Mouse (Mus musculus) forebrain, embryonic 10.5 days (tissue): ENCODE data around the gene Slc35c2. TPM values are rescaled to one million over a fixed set of nuclear protein-coding genes. Genes with fewer than 3 reads are reported as not detected.

ENCODE experiments used
- DNase-seq: peaks from one replicate; pipeline ENCODE4 v3.0.0-alpha.2; 2017; ENCODE audit warnings: low spot score; ENCODE audit errors: extremely low spot score
- H3K27ac ChIP-seq: fragments of 300-500 bp; sonication (generic); 2 replicates; pipeline ENCODE4 v1.5.1; 2016; ENCODE audit warnings: mild to moderate bottlenecking
- H3K27me3 ChIP-seq: fragments of 300-500 bp; sonication (generic); 2 replicates; pipeline ENCODE4 v1.6.1; 2016; ENCODE audit warnings: mild to moderate bottlenecking; ENCODE audit not compliant: poor library complexity, severe bottlenecking
- H3K36me3 ChIP-seq: fragments of 300-500 bp; sonication (generic); replicated peaks from 2 replicates; pipeline ENCODE4 v1.6.1; 2016; ENCODE audit warnings: mild to moderate bottlenecking, moderate library complexity
- H3K4me1 ChIP-seq: fragments of 300-500 bp; sonication (generic); 2 replicates; pipeline ENCODE4 v1.6.1; 2016
- H3K4me3 ChIP-seq: fragments of 300-500 bp; sonication (generic); 2 replicates; pipeline ENCODE4 v1.5.1; 2016; ENCODE audit warnings: mild to moderate bottlenecking, moderate library complexity
- H3K9me3 ChIP-seq: fragments of 300-500 bp; sonication (generic); 2 replicates; pipeline ENCODE4 v1.6.1; 2016; ENCODE audit warnings: mild to moderate bottlenecking, moderate library complexity
- WGBS: fragments of 180-500 bp; shearing (Covaris S2); methylation state at CpG from one replicate; pipeline ENCODE4 v1.1.7; 2016; 5-methylcytosine and 5-hydroxymethylcytosine counted together
- polyA plus RNA-seq: library from polyadenylated mRNA; unstranded; fragments of >200 nt; fragmentation: Nextera tagmentation; extraction: Ambion mirVana; gene quantifications from 2 replicates; pipeline ENCODE4 v1.2.1, GENCODE M21; 2016

Slc35c2 gene
- polyA plus RNA-seq = 74.9 and 75.4 TPM in 2 replicates

DNA sequence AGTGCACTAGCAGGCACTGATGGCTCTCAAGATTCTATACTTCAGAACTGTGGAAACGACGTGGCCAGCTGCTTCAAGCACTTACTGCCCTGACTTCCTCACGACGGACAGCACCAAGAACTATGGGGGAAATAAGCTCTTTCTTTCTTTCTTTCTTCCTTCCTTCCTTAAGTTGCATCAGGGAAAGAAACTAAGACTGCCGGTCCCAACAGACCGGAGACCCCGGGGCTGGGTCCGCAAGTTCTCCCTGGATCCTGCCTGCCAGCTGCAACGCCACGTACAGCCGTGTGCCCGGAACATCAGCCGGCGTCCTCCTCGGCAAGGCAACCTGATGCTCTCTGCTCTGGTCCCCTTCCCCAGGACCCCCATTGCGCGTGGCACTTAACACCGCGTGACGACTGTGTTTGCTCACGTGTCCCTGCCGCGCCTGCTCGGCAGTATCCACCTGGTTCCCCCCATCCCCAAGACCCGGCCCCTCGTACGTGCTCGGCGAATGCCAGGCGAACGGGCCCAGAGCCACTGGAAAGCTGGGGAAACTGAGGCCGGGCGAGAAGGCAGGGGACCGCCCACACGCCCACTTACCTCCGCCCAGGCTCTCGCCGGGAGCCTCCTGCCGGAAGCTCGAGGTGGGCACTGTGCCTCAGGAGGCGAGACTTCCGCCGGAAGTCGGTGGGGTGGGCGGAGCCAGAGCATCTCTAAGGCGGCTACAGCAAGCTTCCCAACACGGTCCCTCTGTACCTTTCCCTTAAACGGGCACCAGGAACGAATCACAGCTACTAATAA, at the start of gene Slc35c2:
Gene Slc35c2 (minus strand): TSS at position 668 of the 783 bp plus-strand sequence.
- peak; percentile 93 for DNase-seq
- H3K27me3 ChIP-seq = no peaks in the 10 kb centered on the region
- WGBS = 2% methylated on average over 49 of the region's 49 CpGs
- peak within 1 kb of the TSS; percentile 88 for H3K27ac ChIP-seq
- no peaks in the 10 kb centered on the region for H3K9me3 ChIP-seq
- peaks cover 43% of the 10 kb centered on the region for H3K36me3 ChIP-seq
- peak within 1 kb of the TSS; percentile 75 for H3K4me3 ChIP-seq
- H3K4me1 ChIP-seq = peaks cover 33% of the 10 kb centered on the region

DNA sequence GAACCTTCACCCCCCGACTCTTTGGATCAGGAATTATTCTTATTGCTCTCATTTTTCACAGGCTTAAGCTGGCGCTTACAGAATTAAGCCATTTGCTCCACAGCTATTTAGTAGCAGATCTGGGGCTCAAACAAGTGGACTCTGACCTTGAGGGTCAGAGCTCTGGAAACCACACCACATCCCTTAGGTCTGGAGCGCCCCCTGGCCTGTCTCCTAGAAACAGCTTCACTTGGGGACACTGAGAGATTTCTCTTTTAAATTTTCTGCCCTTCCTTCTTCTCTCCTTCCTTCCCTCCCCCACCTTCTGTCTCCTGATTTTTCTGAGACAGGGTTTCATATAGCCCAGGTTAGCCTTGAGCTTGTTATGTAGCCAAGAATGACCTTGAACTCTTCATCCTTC, 49.5 kb upstream of the Slc35c2 start:
- Histone ChIP-seq H3K4me1 (peaks cover 28% of the 10 kb centered on the region), H3K9me3 (no peaks in the 10 kb centered on the region), H3K36me3 (no peaks in the 10 kb centered on the region), H3K4me3 (no peak overlapping the region), H3K27me3 (peaks cover 37% of the 10 kb centered on the region), H3K27ac (no peak overlapping the region)
- DNase-seq = peak; percentile 47
- 30% methylated on average over 3 of the region's 3 CpGs for WGBS

DNA sequence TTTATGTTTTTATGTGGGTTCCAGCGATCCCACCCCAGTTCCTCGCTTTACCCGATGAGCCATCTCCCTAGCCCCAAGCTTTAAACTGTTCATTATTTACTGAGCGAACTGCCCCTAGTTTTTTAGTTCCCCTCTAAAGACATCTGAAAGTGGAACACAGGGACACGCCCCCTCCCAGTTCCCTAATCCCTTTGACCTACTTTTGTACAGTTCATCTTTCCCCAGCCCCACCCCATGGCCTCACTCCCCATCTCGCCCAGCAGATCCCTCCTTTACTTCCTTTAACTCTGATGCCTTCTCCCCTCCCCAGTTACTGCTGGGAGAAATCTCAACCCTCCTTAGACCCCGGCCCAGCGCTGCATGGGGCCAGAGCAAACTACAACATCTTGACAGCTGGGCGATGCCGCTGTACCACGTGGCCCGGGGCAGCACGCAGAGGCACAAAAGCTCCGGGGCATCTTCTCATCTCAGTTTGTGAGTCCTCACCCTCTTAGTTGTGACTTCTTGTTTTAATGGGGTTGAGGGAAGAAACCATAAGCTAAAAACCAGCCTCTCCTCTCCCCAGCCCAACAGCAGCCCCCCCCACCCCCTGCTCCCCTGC, 45.0 kb upstream of the Slc35c2 start:
- no peaks in the 10 kb centered on the region for H3K36me3 ChIP-seq
- no peak overlapping the region for H3K27ac ChIP-seq
- H3K27me3 ChIP-seq = peaks cover 24% of the 10 kb centered on the region
- 53% methylated on average over 14 of the region's 14 CpGs for WGBS
- H3K4me1 ChIP-seq = peaks cover 21% of the 10 kb centered on the region
- no peaks in the 10 kb centered on the region; the same call in 1 of the 2 replicates for H3K9me3 ChIP-seq
- H3K4me3 ChIP-seq = peak overlapping the region; percentile 2; the same call in 1 of the 2 replicates
- DNase-seq = no peak

DNA sequence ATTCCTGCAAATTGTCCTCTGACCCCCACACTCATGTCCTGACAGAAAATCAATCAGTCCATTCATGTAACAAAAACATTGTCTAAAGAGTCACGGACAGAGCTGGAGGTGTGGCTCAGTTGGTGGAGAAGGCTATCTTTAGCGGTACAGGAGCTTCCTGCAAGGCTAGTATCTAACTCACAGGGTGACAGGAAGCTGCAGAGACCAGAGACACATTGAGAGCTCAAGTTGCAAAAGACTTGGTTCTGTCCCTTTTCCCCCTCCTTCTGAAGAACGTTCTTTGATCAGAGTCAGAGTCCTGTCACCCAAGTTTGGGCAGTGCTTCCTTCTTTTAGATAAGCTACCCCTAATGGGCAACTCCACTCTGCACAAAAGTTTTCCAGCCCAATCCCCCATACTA, 42.0 kb upstream of the Slc35c2 start:
- no peak overlapping the region for H3K27ac ChIP-seq
- no peaks in the 10 kb centered on the region for H3K36me3 ChIP-seq
- peaks cover 41% of the 10 kb centered on the region for H3K4me1 ChIP-seq
- no peaks in the 10 kb centered on the region; the same call in 1 of the 2 replicates for H3K9me3 ChIP-seq
- WGBS = 62% methylated on average over 3 of the region's 3 CpGs
- DNase-seq = no peak
- peaks cover 16% of the 10 kb centered on the region for H3K27me3 ChIP-seq
- H3K4me3 ChIP-seq = no peak overlapping the region

DNA sequence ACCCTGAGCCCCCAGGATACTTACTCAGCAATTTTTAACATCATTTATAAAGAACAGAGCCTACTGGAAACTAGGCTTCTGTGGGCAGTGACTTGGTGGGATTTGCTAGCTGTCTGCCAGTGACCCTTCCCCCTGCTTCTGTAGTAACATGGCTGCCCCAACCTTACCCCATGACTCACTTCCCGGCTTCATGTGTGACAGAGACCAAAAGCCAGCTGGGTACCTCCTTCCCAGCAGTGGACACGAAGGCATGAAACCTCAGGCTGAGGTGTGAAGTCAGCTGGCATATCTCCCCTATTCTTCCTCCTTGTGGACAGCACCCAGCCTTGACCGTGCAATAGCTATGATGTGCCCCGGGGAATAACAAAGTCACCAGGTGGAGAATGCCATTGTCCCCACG, 41.1 kb upstream of the Slc35c2 start:
- Histone ChIP-seq H3K36me3 (no peaks in the 10 kb centered on the region), H3K9me3 (no peaks in the 10 kb centered on the region; the same call in 1 of the 2 replicates), H3K4me1 (peaks cover 51% of the 10 kb centered on the region), H3K27ac (no peak overlapping the region), H3K4me3 (no peak overlapping the region), H3K27me3 (peaks cover 16% of the 10 kb centered on the region)
- 83% methylated on average over 5 of the region's 5 CpGs for WGBS
- no peak for DNase-seq

DNA sequence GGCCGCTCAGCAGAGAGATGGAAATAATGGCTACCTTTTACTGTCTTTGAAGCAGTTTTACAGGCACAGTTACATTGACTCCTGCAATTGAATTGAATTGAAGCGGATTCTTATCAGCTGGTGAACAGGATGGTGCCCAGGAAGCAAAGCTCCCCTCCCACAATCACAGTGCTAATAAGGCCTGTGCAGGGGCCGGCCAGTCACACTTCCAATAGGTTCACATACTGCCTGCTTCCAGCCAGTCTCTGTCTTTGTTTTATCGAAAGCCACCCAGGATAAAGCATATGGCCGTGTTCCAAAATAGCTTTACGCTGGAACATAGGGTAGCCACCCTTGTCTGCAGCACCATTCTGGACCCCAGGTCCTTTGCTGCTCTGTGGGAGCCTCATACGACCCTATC, 39.7 kb upstream of the Slc35c2 start:
- H3K9me3 ChIP-seq = no peaks in the 10 kb centered on the region; the same call in 1 of the 2 replicates
- peak overlapping the region; percentile 95 for H3K4me3 ChIP-seq
- WGBS = 59% methylated on average over 7 of the region's 7 CpGs
- peaks cover 55% of the 10 kb centered on the region for H3K4me1 ChIP-seq
- H3K27me3 ChIP-seq = peaks cover 16% of the 10 kb centered on the region
- peaks cover 4% of the 10 kb centered on the region for H3K36me3 ChIP-seq
- H3K27ac ChIP-seq = 0 out of 2 replicates have a peak overlapping the region, but pooled peaks have one; percentile 6
- no peak for DNase-seq

DNA sequence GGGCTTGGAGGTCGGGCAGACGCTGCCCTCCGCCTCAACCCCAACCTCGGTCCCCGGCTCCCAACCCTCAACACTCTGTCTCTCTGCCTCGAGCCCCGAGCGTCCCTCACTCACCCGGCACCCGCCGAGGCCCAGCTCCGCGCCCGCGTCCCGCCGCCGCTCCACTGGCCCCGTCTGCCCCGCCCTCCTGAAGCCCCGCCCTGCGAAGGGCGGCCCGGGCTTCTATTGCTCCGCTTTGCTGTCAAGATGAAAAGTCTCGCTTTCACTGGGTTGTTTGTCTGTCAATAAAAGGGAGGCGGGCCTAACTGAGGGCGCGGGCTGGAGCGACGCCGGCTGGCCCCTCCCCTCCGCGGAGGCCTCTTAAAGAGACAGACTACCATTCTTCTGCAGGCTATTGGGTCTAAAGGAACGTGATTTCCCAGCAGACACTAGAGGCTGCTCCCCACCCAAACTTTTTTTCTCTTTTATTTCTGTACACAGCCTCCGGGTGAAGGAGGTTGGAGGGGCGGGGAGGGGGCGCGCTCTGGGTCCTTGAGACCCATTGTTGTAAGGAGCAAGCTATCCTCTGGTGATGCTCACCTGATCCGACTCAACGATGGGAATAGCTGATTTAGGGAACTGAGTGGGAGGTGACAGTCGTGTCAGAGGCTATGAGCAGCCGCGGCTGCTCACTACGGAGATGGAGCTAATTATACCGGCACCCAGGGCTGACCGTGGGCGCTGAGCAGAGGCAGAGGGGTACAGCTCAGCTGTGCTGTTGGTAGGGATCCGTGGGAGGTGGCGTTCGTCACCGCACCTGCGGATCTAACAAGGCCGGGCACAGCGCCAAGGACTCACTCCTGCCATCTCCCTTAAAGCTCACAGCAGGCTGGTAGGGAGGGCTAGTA, 38.9 kb upstream of the Slc35c2 start, which contains the start of gene Elmo2:
Gene Elmo2 (minus strand): TSS at position 176 of the 887 bp plus-strand sequence.
- peaks cover 16% of the 10 kb centered on the region for H3K27me3 ChIP-seq
- WGBS = under 1% methylated on average over 55 of the region's 55 CpGs
- H3K36me3 ChIP-seq = peaks cover 12% of the 10 kb centered on the region
- peaks cover 61% of the 10 kb centered on the region for H3K4me1 ChIP-seq
- peak within 1 kb of the TSS; percentile 95 for H3K4me3 ChIP-seq
- DNase-seq = peak; percentile 95
- H3K9me3 ChIP-seq = no peaks in the 10 kb centered on the region; the same call in 1 of the 2 replicates
- H3K27ac ChIP-seq = peak within 1 kb of the TSS; percentile 91

DNA sequence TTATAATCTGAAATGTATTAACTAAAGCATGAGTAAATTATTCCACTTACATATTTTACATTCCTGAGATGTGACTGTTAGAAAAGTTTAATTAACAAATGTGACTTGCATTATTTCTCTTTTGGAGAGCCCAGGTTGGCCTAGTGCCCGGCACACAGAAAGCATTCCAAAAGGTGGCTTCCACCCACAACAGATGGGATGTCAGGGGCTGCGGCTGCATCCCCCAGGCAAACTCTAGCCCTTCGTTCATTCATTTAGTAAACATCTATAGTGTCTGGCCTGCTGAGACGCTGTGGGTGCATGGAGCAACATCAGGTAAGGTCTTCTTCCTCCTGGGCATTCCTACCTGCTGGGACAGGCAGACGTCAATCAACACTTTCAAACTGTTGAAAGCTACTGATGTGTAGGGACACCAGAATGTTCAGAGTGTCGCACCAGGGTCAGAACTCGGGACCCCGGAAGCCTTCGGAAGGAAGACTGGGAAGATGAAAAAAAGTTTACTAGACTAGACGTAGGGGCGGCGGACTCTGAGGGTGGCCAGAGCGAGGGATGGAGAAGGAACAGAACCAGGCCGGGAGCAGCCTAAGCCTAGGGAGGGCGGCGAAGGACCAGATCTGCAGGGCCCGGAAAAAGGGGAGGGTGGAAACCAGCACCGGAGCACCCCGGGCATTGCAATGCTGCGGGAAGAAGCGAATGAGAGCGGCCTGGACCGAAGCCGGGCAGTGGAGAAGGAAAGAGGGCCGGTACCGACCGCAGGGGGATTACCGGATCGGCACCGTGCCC, 38.0 kb upstream of the Slc35c2 start:
- Histone ChIP-seq H3K36me3 (peaks cover 17% of the 10 kb centered on the region), H3K27ac (peak overlapping the region; percentile 91), H3K4me3 (peak overlapping the region; percentile 95), H3K9me3 (no peaks in the 10 kb centered on the region), H3K27me3 (peaks cover 17% of the 10 kb centered on the region), H3K4me1 (peaks cover 69% of the 10 kb centered on the region)
- DNase-seq = no peak
- WGBS = 2% methylated on average over 30 of the region's 30 CpGs

DNA sequence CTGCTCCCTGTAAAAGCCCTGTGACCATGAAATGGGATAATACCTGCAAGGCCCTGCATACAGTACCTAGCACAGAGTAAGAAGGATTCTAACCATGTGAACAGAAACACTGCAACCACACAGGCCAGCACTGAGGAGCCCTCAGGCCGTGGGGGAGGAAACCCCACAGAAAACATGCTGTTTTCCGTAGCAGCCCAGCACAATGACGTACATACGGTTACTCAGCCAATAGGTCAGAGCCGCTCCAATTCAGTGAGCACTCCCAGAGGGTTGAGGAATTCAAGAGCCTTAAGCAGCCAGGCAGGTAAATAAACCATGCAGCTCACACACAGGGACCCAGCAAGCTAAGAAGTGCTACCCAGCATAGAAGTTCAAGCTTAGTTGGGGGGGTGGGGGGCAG, 36.3 kb upstream of the Slc35c2 start:
- Histone ChIP-seq H3K27ac (no peak overlapping the region), H3K9me3 (no peaks in the 10 kb centered on the region), H3K27me3 (peaks cover 32% of the 10 kb centered on the region), H3K4me1 (peaks cover 86% of the 10 kb centered on the region), H3K4me3 (peak overlapping the region; percentile 95; the same call in 1 of the 2 replicates), H3K36me3 (peaks cover 17% of the 10 kb centered on the region)
- no peak for DNase-seq
- WGBS = 55% methylated on average over 5 of the region's 5 CpGs

DNA sequence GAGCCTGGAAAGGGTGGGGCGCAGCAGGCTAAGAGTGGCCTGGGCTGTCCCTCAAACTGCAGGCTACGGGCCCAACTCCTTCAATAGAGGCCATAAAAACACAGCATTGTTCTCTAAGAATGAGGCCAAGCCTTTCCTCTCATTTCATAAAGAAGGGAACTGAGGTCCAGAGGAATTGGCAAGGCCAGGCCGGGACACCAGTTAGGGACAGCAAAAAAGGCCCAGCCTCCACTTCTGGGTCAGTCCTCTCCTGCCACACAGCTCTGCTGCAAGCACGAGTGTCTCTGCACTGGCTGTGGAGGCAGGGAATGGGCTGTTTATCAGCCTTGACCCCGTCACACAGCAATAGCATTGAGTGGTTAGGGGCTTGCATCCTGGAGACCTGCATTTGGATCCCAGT, 35.8 kb upstream of the Slc35c2 start:
- peaks cover 91% of the 10 kb centered on the region for H3K4me1 ChIP-seq
- no peaks in the 10 kb centered on the region for H3K9me3 ChIP-seq

DNA sequence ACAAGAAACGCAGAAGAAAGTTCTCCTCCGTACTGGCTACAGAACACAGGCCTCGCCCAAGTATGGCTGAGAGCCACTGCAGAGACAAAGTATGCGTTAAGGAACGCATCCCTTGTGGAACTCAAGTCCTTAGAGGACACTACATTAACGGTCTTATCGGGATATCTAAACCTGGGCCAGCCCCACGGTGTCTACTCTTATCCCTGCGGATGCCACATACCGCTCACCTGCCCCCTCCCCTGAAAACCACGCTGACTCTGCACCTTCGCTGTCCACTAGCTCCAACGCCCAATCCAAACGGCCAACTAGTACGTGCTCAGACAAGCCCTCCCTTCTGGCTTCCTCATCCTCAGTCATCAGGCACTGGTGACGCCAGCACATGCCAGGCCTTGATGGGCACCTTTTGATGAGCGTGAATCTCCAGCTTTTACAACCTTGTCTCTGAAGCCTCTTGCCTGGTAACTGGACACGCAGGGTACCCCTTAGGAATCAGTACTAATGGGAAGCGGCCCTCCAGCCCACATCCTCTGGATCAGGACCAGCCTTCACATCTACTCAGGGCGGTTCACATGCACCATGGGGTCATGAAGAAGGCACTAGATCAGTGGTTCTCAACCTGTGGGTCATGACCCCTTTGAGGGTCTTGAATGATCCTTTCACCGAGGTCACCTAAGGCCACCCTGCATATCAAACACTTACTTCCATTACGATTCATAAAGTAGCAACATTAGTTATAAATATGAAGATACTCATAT, 34.5 kb upstream of the Slc35c2 start:
- H3K27me3 ChIP-seq = peaks cover 26% of the 10 kb centered on the region
- WGBS = 90% methylated on average over 22 of the region's 22 CpGs
- peaks cover 97% of the 10 kb centered on the region for H3K4me1 ChIP-seq
- H3K4me3 ChIP-seq = no peak overlapping the region
- H3K36me3 ChIP-seq = peaks cover 17% of the 10 kb centered on the region
- no peaks in the 10 kb centered on the region for H3K9me3 ChIP-seq
- H3K27ac ChIP-seq = peak overlapping the region; percentile 51; the same call in 1 of the 2 replicates
- no peak for DNase-seq

More for the DNA sequence above, 35.8 kb upstream of the Slc35c2 start:
- no peak for DNase-seq
- H3K36me3 ChIP-seq = peaks cover 17% of the 10 kb centered on the region
- 77% methylated on average over 5 of the region's 5 CpGs for WGBS
- H3K27me3 ChIP-seq = peaks cover 32% of the 10 kb centered on the region
- H3K27ac ChIP-seq = no peak overlapping the region
- no peak overlapping the region; the same call in 1 of the 2 replicates for H3K4me3 ChIP-seq
